Mouse (Mus musculus) kidney, adult 2 months (tissue): ENCODE data around the gene Gm37240.

Experiments
- CTCF ChIP-seq: fragments of 200-500 bp; conservative IDR thresholded peaks from 2 replicates; pipeline ENCODE4 v1.5.1; 2011; ENCODE audit warnings: low read depth, mild to moderate bottlenecking, control low read depth, low read length, moderate library complexity, mixed read lengths; ENCODE audit not compliant: insufficient read depth, insufficient read length
- POLR2A ChIP-seq: fragments of 200-500 bp; IDR thresholded peaks from one replicate; pipeline ENCODE4 v1.6.1; 2011; ENCODE audit warnings: low read depth, low read length, control low read depth

DNA sequence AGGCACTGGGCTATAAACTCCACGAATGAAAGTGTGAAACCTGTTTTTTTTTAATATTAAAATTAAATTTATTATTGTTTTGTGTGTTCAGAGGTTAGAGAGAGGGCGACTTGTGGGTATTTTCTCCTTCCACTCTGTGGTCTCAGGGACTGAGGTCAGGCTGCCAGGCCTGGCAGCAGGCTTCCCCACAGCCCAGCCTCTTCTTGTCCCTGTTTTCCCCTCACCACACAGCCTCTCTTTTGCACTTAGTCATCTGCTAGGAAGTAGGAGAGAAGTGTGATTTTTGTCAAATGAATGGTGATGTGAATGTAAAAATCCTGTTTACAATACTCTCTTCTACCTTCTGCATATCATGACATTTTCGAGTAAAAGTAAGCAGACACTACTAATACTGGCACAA is 1079.5 kb downstream of the Gm37240 start:
- no peak for TF ChIP-seq POLR2A
- TF ChIP-seq CTCF = no peak
